Mouse (Mus musculus) midbrain, embryonic 11.5 days (tissue): ENCODE measurements at regions not wholly inside any gene's neighbourhood (a gene's known extent, or its start where the extent isn't known, plus 50 kb on each side); places are given as distances from the start of the nearest gene placed in this dataset.

ENCODE experiments used
- ATAC-seq: fragments of 200-750 bp; cut with Nextera tagmentation; 2 replicates; pipeline ENCODE4 v1.8.0; 2017; ENCODE audit warnings: moderate TSS enrichment, moderate library complexity; ENCODE audit not compliant: low FRiP score
- DNase-seq: peaks from one replicate; pipeline ENCODE4 v3.0.0; 2015; ENCODE audit warnings: low spot score; ENCODE audit errors: missing footprints
- H3K27ac ChIP-seq: fragments of 300-500 bp; sonication (generic); 2 replicates; pipeline ENCODE4 v1.5.1; 2014; ENCODE audit warnings: low read depth, low read length
- H3K27me3 ChIP-seq: fragments of 300-500 bp; sonication (generic); 2 replicates; pipeline ENCODE4 v1.6.1; 2014; ENCODE audit warnings: mild to moderate bottlenecking, low read length, moderate library complexity, mixed read lengths; ENCODE audit not compliant: control insufficient read depth, insufficient read depth
- H3K36me3 ChIP-seq: fragments of 300-500 bp; sonication (generic); 2 replicates; pipeline ENCODE4 v1.6.1; 2014; ENCODE audit warnings: mild to moderate bottlenecking, low read length, moderate library complexity, mixed read lengths; ENCODE audit not compliant: control insufficient read depth, insufficient read depth
- H3K4me1 ChIP-seq: fragments of 300-500 bp; sonication (generic); 2 replicates; pipeline ENCODE4 v1.6.1; 2014; ENCODE audit warnings: low read length; ENCODE audit not compliant: control insufficient read depth, insufficient read depth
- H3K4me2 ChIP-seq: fragments of 300-500 bp; sonication (generic); 2 replicates; pipeline ENCODE4 v1.6.1; 2014; ENCODE audit warnings: mild to moderate bottlenecking, moderate library complexity
- H3K4me3 ChIP-seq: fragments of 300-500 bp; sonication (generic); 2 replicates; pipeline ENCODE4 v1.5.1; 2014; ENCODE audit warnings: low read depth, low read length
- H3K9ac ChIP-seq: fragments of 300-500 bp; sonication (generic); 2 replicates; pipeline ENCODE4 v1.6.1; 2014; ENCODE audit warnings: low read length
- H3K9me3 ChIP-seq: fragments of 300-500 bp; sonication (generic); 2 replicates; pipeline ENCODE4 v1.6.1; 2016; ENCODE audit warnings: low read length; ENCODE audit not compliant: control insufficient read depth
- WGBS: fragments of 180-500 bp; shearing (Covaris S2); extraction: QIAGEN DNeasy Blood & Tissue Kit; methylation state at CpG from one replicate; pipeline ENCODE4 v1.1.7; 2014; 5-methylcytosine and 5-hydroxymethylcytosine counted together

GRCm38 (mm10) chr2:51001548-51001947 is 147.4 kb downstream of the Rnd3 start:
- H3K9me3 ChIP-seq: no peaks in the 10 kb centered on the region
- H3K9ac ChIP-seq: no peak overlapping the region
- no peak overlapping the region for H3K4me2 ChIP-seq
- no peak for ATAC-seq
- 0 out of 2 replicates have a peak, but pooled peaks cover 2% of the 10 kb centered on the region for H3K4me1 ChIP-seq
- H3K27me3 ChIP-seq: no peaks in the 10 kb centered on the region
- no peak overlapping the region for H3K4me3 ChIP-seq
- 43% methylated on average over 5 of the region's 5 CpGs for WGBS
- no peaks in the 10 kb centered on the region for H3K36me3 ChIP-seq
- DNase-seq: no peak
- no peak overlapping the region for H3K27ac ChIP-seq

GRCm38 (mm10) chr2:50983883-50984410 is 165.0 kb downstream of the Rnd3 start:
- DNase-seq: peak; percentile 62
- no peaks in the 10 kb centered on the region for H3K27me3 ChIP-seq
- no peaks in the 10 kb centered on the region for H3K36me3 ChIP-seq
- no peak overlapping the region for H3K9ac ChIP-seq
- no peaks in the 10 kb centered on the region for H3K9me3 ChIP-seq
- H3K4me3 ChIP-seq: no peak overlapping the region
- no peaks in the 10 kb centered on the region for H3K4me1 ChIP-seq
- no peak overlapping the region for H3K27ac ChIP-seq
- ATAC-seq: no peak
- no peak overlapping the region for H3K4me2 ChIP-seq
- 76% methylated on average over 2 of the region's 2 CpGs for WGBS

- H3K27me3 ChIP-seq: no peaks in the 10 kb centered on the region
- no peaks in the 10 kb centered on the region for H3K9me3 ChIP-seq
- 91% methylated on average over 5 of the region's 5 CpGs for WGBS
Observed at GRCm38 (mm10) chr2:50982571-50982970, 166.3 kb downstream of the Rnd3 start.

GRCm38 (mm10) chr2:50978356-50978755 is 170.6 kb downstream of the Rnd3 start:
- WGBS: 59% methylated on average over 1 of the region's 1 CpGs
- Histone ChIP-seq H3K36me3 (no peaks in the 10 kb centered on the region), H3K27me3 (no peaks in the 10 kb centered on the region), H3K9me3 (no peaks in the 10 kb centered on the region), H3K9ac (no peak overlapping the region), H3K4me3 (no peak overlapping the region), H3K4me2 (no peak overlapping the region), H3K27ac (no peak overlapping the region), H3K4me1 (no peaks in the 10 kb centered on the region)
- ATAC-seq: no peak
- peak; percentile 44 for DNase-seq

More at GRCm38 (mm10) chr2:50982571-50982970, 166.3 kb downstream of the Rnd3 start:
- Histone ChIP-seq H3K36me3 (no peaks in the 10 kb centered on the region), H3K27ac (no peak overlapping the region), H3K9ac (no peak overlapping the region), H3K4me3 (no peak overlapping the region), H3K4me1 (no peaks in the 10 kb centered on the region), H3K4me2 (no peak overlapping the region)
- ATAC-seq: no peak
- DNase-seq: no peak

- Histone ChIP-seq H3K9me3 (no peaks in the 10 kb centered on the region), H3K4me1 (peaks cover 16% of the 10 kb centered on the region), H3K4me3 (no peak overlapping the region), H3K4me2 (peak overlapping the region; percentile 30), H3K36me3 (no peaks in the 10 kb centered on the region), H3K27ac (peak overlapping the region; percentile 87), H3K9ac (peak overlapping the region; percentile 59), H3K27me3 (no peaks in the 10 kb centered on the region)
- WGBS: 3% methylated on average over 14 of the region's 14 CpGs
- DNase-seq: peak; percentile 96
- peak; percentile 95 for ATAC-seq
Observed at GRCm38 (mm10) chr2:50971131-50971825, 177.6 kb downstream of the Rnd3 start.

- ATAC-seq: no peak
- Histone ChIP-seq H3K4me1 (peaks cover 16% of the 10 kb centered on the region), H3K9me3 (no peaks in the 10 kb centered on the region), H3K27me3 (no peaks in the 10 kb centered on the region), H3K36me3 (no peaks in the 10 kb centered on the region), H3K27ac (no peak overlapping the region), H3K9ac (no peak overlapping the region), H3K4me2 (no peak overlapping the region), H3K4me3 (no peak overlapping the region)
- no peak for DNase-seq
- 90% methylated on average over 4 of the region's 4 CpGs for WGBS
Observed at GRCm38 (mm10) chr2:50968382-50968781, 180.5 kb downstream of the Rnd3 start.

GRCm38 (mm10) chr2:50967826-50968225 is 181.1 kb downstream of the Rnd3 start:
- Histone ChIP-seq H3K27me3 (no peaks in the 10 kb centered on the region), H3K9ac (no peak overlapping the region), H3K4me3 (no peak overlapping the region), H3K4me1 (peaks cover 16% of the 10 kb centered on the region), H3K36me3 (no peaks in the 10 kb centered on the region), H3K4me2 (no peak overlapping the region), H3K9me3 (no peaks in the 10 kb centered on the region), H3K27ac (no peak overlapping the region)
- DNase-seq (no peak), ATAC-seq (no peak)
- 81% methylated on average over 4 of the region's 4 CpGs for WGBS

- Histone ChIP-seq H3K4me2 (no peak overlapping the region), H3K36me3 (no peaks in the 10 kb centered on the region), H3K27me3 (no peaks in the 10 kb centered on the region), H3K4me3 (no peak overlapping the region), H3K9ac (no peak overlapping the region), H3K27ac (no peak overlapping the region), H3K9me3 (no peaks in the 10 kb centered on the region), H3K4me1 (peaks cover 16% of the 10 kb centered on the region)
- 71% methylated on average over 4 of the region's 4 CpGs for WGBS
- DNase-seq (no peak), ATAC-seq (no peak)
Observed at GRCm38 (mm10) chr2:50967133-50967532, 181.8 kb downstream of the Rnd3 start.

- Histone ChIP-seq H3K9me3 (no peaks in the 10 kb centered on the region), H3K4me2 (no peak overlapping the region), H3K9ac (no peak overlapping the region), H3K36me3 (no peaks in the 10 kb centered on the region), H3K4me1 (peaks cover 2% of the 10 kb centered on the region; the same call in 1 of the 2 replicates), H3K27me3 (no peaks in the 10 kb centered on the region), H3K4me3 (no peak overlapping the region), H3K27ac (no peak overlapping the region)
- 78% methylated on average over 8 of the region's 8 CpGs for WGBS
- DNase-seq (no peak), ATAC-seq (peak; percentile 44; the same call in 1 of the 2 replicates)
Observed at GRCm38 (mm10) chr2:50965485-50966017, 183.4 kb downstream of the Rnd3 start.
